Mouse (Mus musculus): ENCODE measurements around the gene Lrrc4.

The Lrrc4 gene

DNA sequence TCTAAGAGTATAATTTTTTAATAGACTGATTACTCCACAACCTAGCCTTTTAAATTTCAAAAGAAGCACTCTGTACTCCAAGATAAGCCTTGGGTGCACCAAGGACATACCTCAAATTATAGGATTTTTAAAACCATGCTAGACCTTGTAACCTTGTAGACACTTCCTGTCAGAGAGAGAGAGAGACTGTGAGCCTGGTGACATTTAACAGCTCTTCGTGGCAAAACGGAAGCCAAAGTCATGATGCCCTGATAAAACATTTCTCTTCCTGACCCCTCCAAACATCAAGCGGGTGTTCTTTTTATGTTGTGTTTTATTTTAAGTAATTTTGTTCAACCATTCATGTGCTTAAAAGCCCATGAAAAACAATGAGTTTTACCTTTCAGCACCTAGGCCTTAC, 39.7 kb downstream of the Lrrc4 start:
- Histone ChIP-seq H3K27me3 (ENCODE audit: insufficient read depth, low read length) (no peaks in the 10 kb centered on the region), H3K4me3 (replicated peaks; ENCODE audit: low read length) (no peak overlapping the region), H3K9me3 (ENCODE audit: low read length) (no peaks in the 10 kb centered on the region), H3K36me3 (ENCODE audit: insufficient read depth, low read length) (peaks cover 34% of the 10 kb centered on the region), H3K4me1 (replicated peaks; ENCODE audit: low read depth, low read length) (peaks cover 9% of the 10 kb centered on the region; the same call in 1 of the 2 replicates)
- TF ChIP-seq NANOG (IDR thresholded peaks at IDR 0.05; ENCODE audit: borderline replicate concordance, low read length): no peak
- no peak for TF ChIP-seq CTCF (conservative IDR thresholded peaks at IDR 0.05; ENCODE audit: low read length)
- no peak for TF ChIP-seq POU5F1 (IDR thresholded peaks at IDR 0.05; ENCODE audit: borderline replicate concordance, low read length)

DNA sequence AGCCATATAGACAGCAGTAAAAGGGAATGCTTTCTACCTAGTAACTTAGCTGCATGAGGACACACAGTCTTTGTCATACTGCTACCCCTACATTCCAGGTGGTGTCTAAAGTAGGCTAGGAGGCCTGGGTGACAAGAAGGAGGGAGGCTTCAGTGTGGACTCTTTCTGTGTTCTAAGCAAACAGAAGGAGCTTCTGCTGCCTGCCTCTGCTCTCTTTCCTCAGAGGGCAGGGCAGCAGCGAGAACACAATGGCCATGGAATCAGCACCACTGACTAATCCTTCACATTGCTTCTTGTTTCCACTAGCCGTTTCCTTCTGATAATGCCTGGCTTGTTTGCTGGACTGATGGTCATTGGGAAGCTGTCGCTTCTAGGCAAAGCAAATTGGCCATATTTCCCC, 40.4 kb downstream of the Lrrc4 start:
- Histone ChIP-seq H3K27me3 (ENCODE audit: insufficient read depth, low read length) (no peaks in the 10 kb centered on the region), H3K4me1 (replicated peaks; ENCODE audit: low read depth, low read length) (peaks cover 9% of the 10 kb centered on the region; the same call in 1 of the 2 replicates), H3K9me3 (ENCODE audit: low read length) (no peaks in the 10 kb centered on the region), H3K4me3 (replicated peaks; ENCODE audit: low read length) (no peak overlapping the region), H3K36me3 (ENCODE audit: insufficient read depth, low read length) (peaks cover 28% of the 10 kb centered on the region)
- no peak for TF ChIP-seq NANOG (IDR thresholded peaks at IDR 0.05; ENCODE audit: borderline replicate concordance, low read length)
- TF ChIP-seq POU5F1 (IDR thresholded peaks at IDR 0.05; ENCODE audit: borderline replicate concordance, low read length): no peak
- TF ChIP-seq CTCF (conservative IDR thresholded peaks at IDR 0.05; ENCODE audit: low read length): no peak

GRCm38 (mm10) chr6:28789685-28790084, 41.9 kb downstream of the Lrrc4 start:
- Histone ChIP-seq H3K4me3 (replicated peaks; ENCODE audit: low read length) (no peak overlapping the region), H3K9me3 (ENCODE audit: low read length) (no peaks in the 10 kb centered on the region), H3K27me3 (ENCODE audit: insufficient read depth, low read length) (no peaks in the 10 kb centered on the region), H3K4me1 (replicated peaks; ENCODE audit: low read depth, low read length) (peaks cover 9% of the 10 kb centered on the region; the same call in 1 of the 2 replicates), H3K36me3 (ENCODE audit: insufficient read depth, low read length) (peaks cover 18% of the 10 kb centered on the region)
- no peak for TF ChIP-seq CTCF (conservative IDR thresholded peaks at IDR 0.05; ENCODE audit: low read length)
- TF ChIP-seq NANOG (IDR thresholded peaks at IDR 0.05; ENCODE audit: borderline replicate concordance, low read length): no peak
- TF ChIP-seq POU5F1 (IDR thresholded peaks at IDR 0.05; ENCODE audit: borderline replicate concordance, low read length): no peak

DNA sequence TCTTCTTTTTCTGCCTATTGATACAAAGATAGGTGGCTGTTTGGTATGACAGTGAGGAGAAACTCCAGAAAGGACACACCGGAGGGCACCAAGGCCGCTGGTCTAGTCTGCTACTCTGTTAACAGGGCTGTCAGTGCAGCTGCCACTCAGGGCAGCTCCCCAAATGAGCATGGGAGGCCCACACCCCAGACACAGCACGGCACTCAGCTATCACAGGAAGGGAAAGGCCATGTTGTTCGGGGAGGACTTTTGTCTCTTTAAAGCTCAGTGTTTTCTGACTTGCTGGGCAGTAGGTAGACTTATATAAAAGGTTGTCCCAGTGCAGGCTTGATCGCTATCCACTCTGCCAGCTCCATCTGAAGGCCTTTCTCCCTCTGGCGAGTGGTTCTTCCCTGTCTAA, 44.4 kb downstream of the Lrrc4 start:
- TF ChIP-seq POU5F1 (IDR thresholded peaks at IDR 0.05; ENCODE audit: borderline replicate concordance, low read length): no peak
- TF ChIP-seq CTCF (conservative IDR thresholded peaks at IDR 0.05; ENCODE audit: low read length): no peak
- TF ChIP-seq NANOG (IDR thresholded peaks at IDR 0.05; ENCODE audit: borderline replicate concordance, low read length): no peak
- no peaks in the 10 kb centered on the region for H3K9me3 ChIP-seq (ENCODE audit: low read length)

DNA sequence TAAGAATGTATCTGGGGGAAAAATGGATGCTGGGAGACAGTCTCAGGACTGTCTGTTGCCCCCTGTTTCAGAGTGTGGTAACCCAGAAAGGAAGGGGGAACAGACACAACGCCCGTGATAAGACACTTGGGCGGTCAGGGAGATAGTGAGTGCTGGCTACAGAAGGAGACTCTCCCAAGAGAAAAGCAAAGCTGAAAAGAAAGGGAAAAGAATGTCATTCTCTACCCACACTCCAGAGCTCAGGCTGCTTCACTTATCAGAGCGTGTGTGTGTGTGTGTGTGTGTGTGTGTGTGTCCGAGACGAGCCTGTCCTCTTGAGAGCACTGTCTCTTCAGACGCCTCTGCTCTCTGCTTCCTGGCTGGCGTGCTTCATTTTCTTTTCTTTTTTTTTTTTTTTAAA, 45.8 kb downstream of the Lrrc4 start:
- H3K4me1 ChIP-seq (replicated peaks; ENCODE audit: low read depth, low read length): peaks cover 9% of the 10 kb centered on the region; the same call in 1 of the 2 replicates
- H3K36me3 ChIP-seq (ENCODE audit: insufficient read depth, low read length): peaks cover 11% of the 10 kb centered on the region
- H3K4me3 ChIP-seq (replicated peaks; ENCODE audit: low read length): no peak overlapping the region
- no peaks in the 10 kb centered on the region for H3K9me3 ChIP-seq (ENCODE audit: low read length)
- TF ChIP-seq POU5F1 (IDR thresholded peaks at IDR 0.05; ENCODE audit: borderline replicate concordance, low read length) (no peak), CTCF (conservative IDR thresholded peaks at IDR 0.05; ENCODE audit: low read length) (no peak), NANOG (IDR thresholded peaks at IDR 0.05; ENCODE audit: borderline replicate concordance, low read length) (no peak)
- no peaks in the 10 kb centered on the region for H3K27me3 ChIP-seq (ENCODE audit: insufficient read depth, low read length)

More for the DNA sequence above, 44.4 kb downstream of the Lrrc4 start:
- Histone ChIP-seq H3K27me3 (ENCODE audit: insufficient read depth, low read length) (no peaks in the 10 kb centered on the region), H3K4me1 (replicated peaks; ENCODE audit: low read depth, low read length) (peaks cover 9% of the 10 kb centered on the region; the same call in 1 of the 2 replicates), H3K4me3 (replicated peaks; ENCODE audit: low read length) (no peak overlapping the region), H3K36me3 (ENCODE audit: insufficient read depth, low read length) (peaks cover 11% of the 10 kb centered on the region)

DNA sequence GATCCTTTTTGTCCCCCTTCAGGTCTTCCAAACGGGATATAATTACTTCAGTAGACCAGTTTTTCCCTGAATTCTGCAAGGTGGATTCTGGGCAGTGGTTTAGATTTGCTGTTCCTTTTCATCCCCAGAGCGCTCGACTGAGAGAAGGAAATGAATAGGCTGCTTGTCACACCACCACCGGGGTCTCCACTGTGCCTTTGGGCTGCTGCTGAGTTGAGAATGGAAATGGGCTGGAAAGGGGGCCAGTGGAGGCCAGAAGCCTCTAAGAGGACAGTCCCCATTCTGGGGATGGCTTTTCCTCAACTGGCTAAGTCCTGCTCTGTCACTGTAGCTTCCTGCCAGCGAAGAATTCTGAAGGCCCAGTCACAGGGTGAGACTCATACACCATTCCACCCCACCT, 47.6 kb downstream of the Lrrc4 start:
- no peaks in the 10 kb centered on the region for H3K27me3 ChIP-seq (ENCODE audit: insufficient read depth, low read length)
- H3K4me3 ChIP-seq (replicated peaks; ENCODE audit: low read length): no peak overlapping the region
- H3K9me3 ChIP-seq (ENCODE audit: low read length): no peaks in the 10 kb centered on the region
- TF ChIP-seq NANOG (IDR thresholded peaks at IDR 0.05; ENCODE audit: borderline replicate concordance, low read length) (no peak), POU5F1 (IDR thresholded peaks at IDR 0.05; ENCODE audit: borderline replicate concordance, low read length) (no peak), CTCF (conservative IDR thresholded peaks at IDR 0.05; ENCODE audit: low read length) (no peak)
- peaks cover 5% of the 10 kb centered on the region; the same call in 1 of the 2 replicates for H3K4me1 ChIP-seq (replicated peaks; ENCODE audit: low read depth, low read length)
- peaks cover 7% of the 10 kb centered on the region; the same call in 1 of the 2 replicates for H3K36me3 ChIP-seq (ENCODE audit: insufficient read depth, low read length)

DNA sequence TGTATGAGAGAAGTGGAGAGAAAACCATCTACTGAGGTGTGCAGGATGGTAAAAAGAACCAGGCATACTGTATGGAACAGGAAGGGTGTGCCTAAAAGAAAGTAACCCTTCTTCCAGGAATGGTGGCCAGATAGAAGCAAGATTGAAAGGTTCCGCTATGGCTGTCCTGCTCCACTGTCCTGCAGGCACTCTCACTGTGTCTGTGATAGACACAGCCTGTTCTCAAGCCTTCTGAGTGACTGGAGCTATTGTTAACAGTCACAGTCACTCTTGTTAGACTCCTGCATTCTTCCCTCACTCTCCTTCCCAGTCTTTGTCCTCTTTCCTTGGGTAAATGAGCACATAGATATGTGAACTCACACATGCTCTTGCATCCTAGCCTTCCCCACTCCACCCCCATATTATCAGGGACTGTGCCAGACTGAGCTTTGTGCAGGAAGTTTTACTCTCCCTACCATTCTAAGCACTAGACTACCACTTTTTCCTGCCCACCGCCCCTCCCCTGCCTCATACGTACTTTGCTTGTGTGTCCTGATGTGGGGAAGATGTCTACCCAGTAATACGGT, 48.4 kb downstream of the Lrrc4 start:
- Histone ChIP-seq H3K4me1 (replicated peaks; ENCODE audit: low read depth, low read length) (no peaks in the 10 kb centered on the region), H3K4me3 (replicated peaks; ENCODE audit: low read length) (no peak overlapping the region), H3K36me3 (ENCODE audit: insufficient read depth, low read length) (peaks cover 7% of the 10 kb centered on the region; the same call in 1 of the 2 replicates), H3K27me3 (ENCODE audit: insufficient read depth, low read length) (no peaks in the 10 kb centered on the region), H3K9me3 (ENCODE audit: low read length) (no peaks in the 10 kb centered on the region)
- TF ChIP-seq POU5F1 (IDR thresholded peaks at IDR 0.05; ENCODE audit: borderline replicate concordance, low read length) (no peak), NANOG (IDR thresholded peaks at IDR 0.05; ENCODE audit: borderline replicate concordance, low read length) (no peak), CTCF (conservative IDR thresholded peaks at IDR 0.05; ENCODE audit: low read length) (no peak)

DNA sequence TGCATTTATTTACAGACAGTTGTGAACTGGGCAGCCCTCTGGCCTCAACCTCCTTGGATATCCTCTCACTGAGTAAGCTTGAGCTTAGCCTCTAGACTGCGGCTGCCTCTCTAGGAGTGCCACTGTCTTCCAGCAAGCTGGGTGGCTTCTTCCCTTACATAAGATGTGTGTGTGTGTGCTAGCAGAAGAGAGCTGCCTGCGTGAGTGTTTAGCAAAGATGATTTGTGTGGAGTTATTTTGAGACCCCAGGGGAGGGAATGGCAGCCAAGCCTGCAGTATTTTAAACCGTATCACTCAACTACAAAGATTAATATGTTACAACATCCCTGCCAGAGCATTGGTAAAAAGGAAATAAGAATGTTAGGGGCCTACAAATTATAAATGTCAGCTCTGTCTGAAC, 49.9 kb downstream of the Lrrc4 start:
- no peak overlapping the region for H3K4me3 ChIP-seq (replicated peaks; ENCODE audit: low read length)
- no peaks in the 10 kb centered on the region for H3K27me3 ChIP-seq (ENCODE audit: insufficient read depth, low read length)
- peaks cover 7% of the 10 kb centered on the region; the same call in 1 of the 2 replicates for H3K36me3 ChIP-seq (ENCODE audit: insufficient read depth, low read length)
- TF ChIP-seq CTCF (conservative IDR thresholded peaks at IDR 0.05; ENCODE audit: low read length): no peak
- TF ChIP-seq POU5F1 (IDR thresholded peaks at IDR 0.05; ENCODE audit: borderline replicate concordance, low read length): no peak
- TF ChIP-seq NANOG (IDR thresholded peaks at IDR 0.05; ENCODE audit: borderline replicate concordance, low read length): no peak
- no peaks in the 10 kb centered on the region for H3K9me3 ChIP-seq (ENCODE audit: low read length)
- no peaks in the 10 kb centered on the region for H3K4me1 ChIP-seq (replicated peaks; ENCODE audit: low read depth, low read length)

DNA sequence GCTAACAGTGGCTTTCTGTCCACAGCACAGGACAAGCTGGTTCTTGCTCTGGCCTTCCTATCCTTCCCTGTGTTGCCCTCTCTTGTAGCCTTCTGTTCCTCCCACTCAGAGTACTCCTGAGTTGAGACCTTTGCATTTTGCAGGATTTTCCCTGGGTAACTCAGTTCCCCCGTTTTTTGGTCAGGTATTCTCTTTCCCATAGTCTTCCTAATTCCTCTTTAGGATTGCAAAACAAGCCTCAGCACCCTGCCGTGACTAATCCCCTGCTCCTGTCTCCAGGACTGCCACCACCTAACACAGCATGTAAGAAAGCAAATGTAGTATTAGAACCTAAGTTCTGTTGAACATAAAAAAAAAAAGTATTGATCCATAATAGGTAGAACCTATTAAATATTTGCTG, 60.2 kb downstream of the Lrrc4 start:
- TF ChIP-seq CTCF (conservative IDR thresholded peaks at IDR 0.05; ENCODE audit: low read length) (no peak), NANOG (IDR thresholded peaks at IDR 0.05; ENCODE audit: borderline replicate concordance, low read length) (no peak), POU5F1 (IDR thresholded peaks at IDR 0.05; ENCODE audit: borderline replicate concordance, low read length) (no peak)
- Histone ChIP-seq H3K27me3 (ENCODE audit: insufficient read depth, low read length) (no peaks in the 10 kb centered on the region), H3K9me3 (ENCODE audit: low read length) (peaks cover 4% of the 10 kb centered on the region; the same call in 1 of the 2 replicates), H3K4me3 (replicated peaks; ENCODE audit: low read length) (no peak overlapping the region), H3K4me1 (replicated peaks; ENCODE audit: low read depth, low read length) (peaks cover 34% of the 10 kb centered on the region), H3K36me3 (ENCODE audit: insufficient read depth, low read length) (peaks cover 37% of the 10 kb centered on the region)
